8 mouse cellular contexts compared by ENCODE assay signal in the genomic region with DNA sequence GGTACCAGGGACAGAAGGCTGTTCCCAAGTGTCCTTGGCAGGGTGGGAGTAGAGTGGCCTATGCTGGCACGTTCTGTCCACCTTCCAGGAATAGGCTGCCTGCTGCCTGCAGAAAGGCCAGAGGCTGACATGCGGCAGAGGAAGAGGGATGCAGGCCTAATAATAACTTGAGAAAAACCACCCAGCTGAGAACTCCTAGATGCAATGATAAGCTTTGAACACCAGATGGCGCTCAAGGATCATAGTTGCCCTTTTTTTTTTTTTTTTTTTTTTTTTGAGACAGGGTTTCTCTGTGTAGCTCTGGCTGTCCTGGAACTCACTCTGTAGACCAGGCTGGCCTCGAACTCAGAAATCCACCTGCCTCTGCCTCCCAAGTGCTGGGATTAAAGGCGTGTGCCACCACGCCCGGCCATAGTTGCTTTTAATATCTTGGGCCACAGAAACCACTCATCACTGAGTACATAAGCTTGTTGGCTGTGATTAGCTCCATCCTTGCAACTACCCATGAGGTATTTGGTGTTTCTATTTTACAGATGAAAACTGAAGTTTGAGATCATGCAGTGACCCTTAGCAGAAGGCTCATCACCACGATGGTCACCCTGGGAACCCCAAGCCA. TPM values are rescaled to one million over a fixed set of nuclear protein-coding genes. Genes with fewer than 3 reads are reported as not detected.
DNase-seq lines count a peak whose midpoint lies in the region; ATAC-seq and TF ChIP-seq lines count a peak whose summit lies in the region.

No protein-coding gene starts in this region.

- no peak overlapping the region for H3K27ac ChIP-seq in heart, embryonic 11.5 days (ENCODE audit: low read depth, low read length)
- H3K27ac ChIP-seq in lung, postnatal 0 days (ENCODE audit: low read length), result no peak overlapping the region

- no peak overlapping the region for H3K9ac ChIP-seq in heart, embryonic 11.5 days (ENCODE audit: low read depth, low read length)
- no peak overlapping the region for H3K9ac ChIP-seq in lung, postnatal 0 days (replicated peaks; ENCODE audit: low read depth)

- H3K4me3 ChIP-seq in G1E (ENCODE audit: low read depth, low read length), result no peak overlapping the region
- no peak overlapping the region for H3K4me3 ChIP-seq in heart, embryonic 11.5 days (ENCODE audit: low read depth, low read length)
- H3K4me3 ChIP-seq in lung, postnatal 0 days (ENCODE audit: low read depth, low read length), result no peak overlapping the region

- no peak for ATAC-seq in G1E (ENCODE audit: extremely low read depth, insufficient number of reproducible peaks, low FRiP score, poor library complexity, severe bottlenecking)
- ATAC-seq in heart, embryonic 11.5 days (replicated peaks; ENCODE audit: insufficient number of reproducible peaks, low FRiP score, low TSS enrichment), result peak; percentile 53; the same call in 1 of the 2 replicates
- ATAC-seq in lung, postnatal 0 days, result peak; percentile 32; the same call in 1 of the 2 replicates

- peaks cover 21% of the 10 kb centered on the region for H3K27me3 ChIP-seq in G1E (ENCODE audit: insufficient read depth, low read length)
- H3K27me3 ChIP-seq in heart, embryonic 11.5 days (ENCODE audit: control insufficient read depth, insufficient read depth, low read length), result no peaks in the 10 kb centered on the region
- H3K27me3 ChIP-seq in lung, postnatal 0 days (replicated peaks; ENCODE audit: insufficient read depth, low read length), result no peaks in the 10 kb centered on the region

- WGBS in heart, embryonic 11.5 days (ENCODE audit: insufficient replicate concordance), result 37% methylated on average over 7 of the region's 8 CpGs
- 30% methylated on average over 7 of the region's 8 CpGs for WGBS in lung, postnatal 0 days

- no peaks in the 10 kb centered on the region for H3K36me3 ChIP-seq in G1E (replicated peaks)
- no peaks in the 10 kb centered on the region for H3K36me3 ChIP-seq in heart, embryonic 11.5 days (ENCODE audit: control insufficient read depth, insufficient read depth, low read length)
- no peaks in the 10 kb centered on the region for H3K36me3 ChIP-seq in lung, postnatal 0 days (ENCODE audit: insufficient read depth, low read length)

- H3K4me2 ChIP-seq in heart, embryonic 11.5 days, result no peak overlapping the region
- no peak overlapping the region for H3K4me2 ChIP-seq in lung, postnatal 0 days (replicated peaks; ENCODE audit: low read depth, low read length)

- TF ChIP-seq EP300 in lung, postnatal 0 days (IDR thresholded peaks at IDR 0.05), result no peak

- intact Hi-C loops in gastrocnemius, postnatal 36 days (cut with DNase I), result no loop called here

- H3K9me3 ChIP-seq in G1E (replicated peaks), result no peaks in the 10 kb centered on the region
- H3K9me3 ChIP-seq in heart, embryonic 11.5 days (replicated peaks; ENCODE audit: control insufficient read depth, low read length), result no peaks in the 10 kb centered on the region
- no peaks in the 10 kb centered on the region for H3K9me3 ChIP-seq in lung, postnatal 0 days (ENCODE audit: low read length)

- TF ChIP-seq CTCF in G1E (IDR thresholded peaks at IDR 0.05; ENCODE audit: low read depth, low read length), result peak; percentile 64
- peak; percentile 69 for TF ChIP-seq CTCF in lung, postnatal 0 days (IDR thresholded peaks at IDR 0.05)

- DNase-seq in gastrocnemius, adult 18-20 months (ENCODE audit: low spot score), result peak; percentile 40
- no peak for DNase-seq in gastrocnemius, postnatal 36 days
- DNase-seq in G1E (ENCODE audit: low spot score), result peak; percentile 67
- peak; percentile 21 to 58 for DNase-seq in cerebellum, postnatal 36 days
- peak; percentile 60 to 65 for DNase-seq in kidney, postnatal 36 days
- DNase-seq in lung, postnatal 0 days (ENCODE audit: low spot score), result peak; percentile 79
- DNase-seq in skeletal muscle tissue, adult 2 months (ENCODE audit: low read depth, low spot score), result peak; percentile 63

- peaks cover 32% of the 10 kb centered on the region for H3K4me1 ChIP-seq in G1E (ENCODE audit: insufficient read depth, low read depth, low read length)
- no peaks in the 10 kb centered on the region; the same call in 1 of the 2 replicates for H3K4me1 ChIP-seq in heart, embryonic 11.5 days (ENCODE audit: control insufficient read depth, insufficient read depth, low read length)
- H3K4me1 ChIP-seq in lung, postnatal 0 days (ENCODE audit: insufficient read depth, low read depth, low read length), result 0 out of 2 replicates have a peak, but pooled peaks cover 3% of the 10 kb centered on the region

RNA-seq across cellular contexts. Expression of a gene that starts 28.1 kb away (rescaled TPM):
- total RNA-seq in gastrocnemius, adult 18-20 months (2021), result 10 to 100 TPM; 66.5 to 75.7 TPM
- total RNA-seq in gastrocnemius, postnatal 36 days (2021), result 10 to 100 TPM; 61.1 to 68.9 TPM
- total RNA-seq in G1E (2014; fragmentation: Nextera tagmentation) (174 and 192 TPM in 2 replicates), G1E (2017) (262 and 282 TPM in 2 replicates)
- polyA plus RNA-seq in G1E (2012), result 24.6 and 30.6 TPM in 2 replicates
- polyA plus RNA-seq in heart, embryonic 11.5 days (2014; fragmentation: Nextera tagmentation; extraction: Ambion mirVana), result 137 and 139 TPM in 2 replicates
- 102 and 105 TPM in 2 replicates for polyA plus RNA-seq in lung, postnatal 0 days (2015; fragmentation: Nextera tagmentation; extraction: Ambion mirVana)

Comparison
In these comparisons a context has a peak if more than half of its experiments do, and no peak if none do; other contexts are left out.
1. DNase-seq: peak in gastrocnemius, adult 18-20 months (single experiment), G1E (single experiment), cerebellum, postnatal 36 days (2 of 2), kidney, postnatal 36 days (2 of 2), lung, postnatal 0 days (single experiment) and skeletal muscle tissue, adult 2 months (single experiment); none in gastrocnemius, postnatal 36 days (0 of 2).